Mouse (Mus musculus) lung, postnatal 0 days (tissue): ENCODE measurements at regions not wholly inside any gene's neighbourhood (a gene's known extent, or its start where the extent isn't known, plus 50 kb on each side); places are given as distances from the start of the nearest gene placed in this dataset.

Source experiments
- ATAC-seq: fragments of 200-750 bp; cut with Nextera tagmentation; 2 replicates; pipeline ENCODE4 v1.8.0; 2017; ENCODE audit warnings: moderate library complexity
- DNase-seq: peaks from one replicate; pipeline ENCODE4 v3.0.0-alpha.2; 2016; ENCODE audit warnings: low spot score
- H3K27ac ChIP-seq: fragments of 300-500 bp; sonication (generic); 2 replicates; pipeline ENCODE4 v1.5.1; 2014; ENCODE audit warnings: antibody characterized with exemption, mild to moderate bottlenecking, low read length, mixed read lengths
- H3K27me3 ChIP-seq: fragments of 300-500 bp; sonication (generic); replicated peaks from 2 replicates; pipeline ENCODE4 v1.6.1; 2014; ENCODE audit warnings: low read length, mixed read lengths; ENCODE audit not compliant: insufficient read depth
- H3K36me3 ChIP-seq: fragments of 300-500 bp; sonication (generic); 2 replicates; pipeline ENCODE4 v1.6.1; 2014; ENCODE audit warnings: low read length, mixed read lengths; ENCODE audit not compliant: insufficient read depth
- H3K4me1 ChIP-seq: fragments of 300-500 bp; sonication (generic); 2 replicates; pipeline ENCODE4 v1.6.1; 2014; ENCODE audit warnings: antibody characterized with exemption, low read depth, low read length, mixed read lengths; ENCODE audit not compliant: insufficient read depth
- H3K4me2 ChIP-seq: fragments of 300-500 bp; sonication (generic); replicated peaks from 2 replicates; pipeline ENCODE4 v1.6.1; 2014; ENCODE audit warnings: low read depth, mild to moderate bottlenecking, low read length, moderate library complexity, mixed read lengths
- H3K4me3 ChIP-seq: fragments of 300-500 bp; sonication (generic); 2 replicates; pipeline ENCODE4 v1.5.1; 2014; ENCODE audit warnings: low read depth, low read length
- H3K9ac ChIP-seq: fragments of 300-500 bp; sonication (generic); replicated peaks from 2 replicates; pipeline ENCODE4 v1.6.1; 2014; ENCODE audit warnings: low read depth, mild to moderate bottlenecking
- H3K9me3 ChIP-seq: fragments of 300-500 bp; sonication (generic); 2 replicates; pipeline ENCODE4 v1.6.1; 2016; ENCODE audit warnings: low read length, mixed read lengths
- CTCF ChIP-seq: IDR thresholded peaks from 2 replicates; pipeline ENCODE4 v1.5.1; 2016; ENCODE audit warnings: antibody characterized with exemption, mild to moderate bottlenecking
- EP300 ChIP-seq: IDR thresholded peaks from 2 replicates; pipeline ENCODE4 v1.6.1; 2016; ENCODE audit warnings: antibody characterized with exemption, mild to moderate bottlenecking, control low read depth
- WGBS: fragments of 180-500 bp; shearing (Covaris S2); extraction: QIAGEN DNeasy Blood & Tissue Kit; methylation state at CpG from one replicate; pipeline ENCODE4 v1.1.7; 2014; 5-methylcytosine and 5-hydroxymethylcytosine counted together

DNA sequence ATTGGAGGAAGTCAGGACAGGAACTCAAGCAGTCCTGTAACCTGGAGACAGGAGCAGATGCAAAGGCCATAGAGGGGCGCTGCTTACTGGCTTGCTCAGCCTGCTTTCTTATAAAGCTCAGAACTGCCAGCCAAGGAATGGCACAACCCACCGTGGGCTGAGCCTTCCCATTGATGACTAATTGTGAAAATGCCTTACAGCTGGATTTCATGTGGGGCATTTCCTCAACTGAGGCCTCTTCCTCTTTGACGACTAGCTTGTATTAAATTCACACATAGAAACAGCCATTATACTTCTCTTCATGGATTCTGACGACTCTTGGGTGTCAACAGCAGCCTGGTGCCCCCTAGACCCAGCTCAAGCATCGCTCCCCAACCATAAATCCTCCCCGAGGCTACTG lies 66.4 kb upstream of the Gdf10 start:
- DNase-seq (no peak), ATAC-seq (no peak)
- H3K4me3 ChIP-seq: no peak overlapping the region
- 72% methylated on average over 6 of the region's 6 CpGs for WGBS
- H3K27me3 ChIP-seq: no peaks in the 10 kb centered on the region
- H3K27ac ChIP-seq: no peak overlapping the region
- no peaks in the 10 kb centered on the region for H3K36me3 ChIP-seq
- H3K4me1 ChIP-seq: no peaks in the 10 kb centered on the region
- no peak overlapping the region for H3K9ac ChIP-seq
- no peak overlapping the region for H3K4me2 ChIP-seq
- H3K9me3 ChIP-seq: no peaks in the 10 kb centered on the region
- TF ChIP-seq CTCF (no peak), EP300 (no peak)

DNA sequence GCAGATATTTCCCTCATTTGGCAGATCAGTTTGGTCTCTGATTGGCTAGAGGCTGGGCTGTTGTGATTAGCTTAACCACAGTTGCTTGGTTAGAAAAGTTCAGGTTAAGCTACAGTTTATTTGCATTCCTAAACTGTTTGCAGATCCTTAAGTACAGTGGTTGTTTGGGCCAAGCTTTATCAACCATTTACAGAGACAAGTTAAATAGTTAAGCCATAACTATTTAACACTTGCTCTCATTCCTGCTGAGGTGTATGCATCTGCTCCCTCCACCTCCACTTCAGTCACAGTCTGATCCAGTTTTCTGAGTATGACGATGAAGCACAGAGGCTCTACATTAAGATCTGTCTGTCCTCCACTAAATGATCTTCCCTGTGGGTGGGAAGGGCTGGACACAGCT lies 58.6 kb upstream of the Gdf10 start:
- ATAC-seq: peak; percentile 50; the same call in 1 of the 2 replicates
- Histone ChIP-seq H3K4me1 (no peaks in the 10 kb centered on the region), H3K4me3 (no peak overlapping the region), H3K9me3 (no peaks in the 10 kb centered on the region), H3K9ac (no peak overlapping the region), H3K27me3 (no peaks in the 10 kb centered on the region), H3K36me3 (no peaks in the 10 kb centered on the region), H3K4me2 (no peak overlapping the region), H3K27ac (no peak overlapping the region)
- TF ChIP-seq CTCF (no peak), EP300 (no peak)
- DNase-seq: peak; percentile 46
- 53% methylated on average over 1 of the region's 1 CpGs for WGBS

DNA sequence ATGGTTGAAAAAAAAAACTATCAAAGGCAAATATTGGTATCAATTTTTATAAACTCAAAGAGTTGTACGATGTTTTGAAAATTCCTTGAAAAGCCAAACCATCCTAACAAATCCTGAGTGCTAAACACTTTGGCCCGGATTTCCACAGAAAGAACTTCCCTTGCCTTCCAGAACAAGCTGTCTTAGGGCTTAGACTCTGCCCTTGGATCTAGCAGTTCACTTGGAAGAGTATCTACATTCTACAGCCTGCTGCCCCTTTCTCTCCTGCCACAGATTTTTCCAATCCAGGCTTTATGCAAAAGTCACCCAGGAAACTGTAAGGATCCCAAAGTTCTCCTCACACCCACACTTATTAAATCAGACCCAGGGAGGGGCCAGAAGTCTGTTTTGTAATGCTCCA lies 57.6 kb upstream of the Gdf10 start:
- Histone ChIP-seq H3K27ac (no peak overlapping the region), H3K9me3 (no peaks in the 10 kb centered on the region), H3K4me2 (no peak overlapping the region), H3K4me1 (no peaks in the 10 kb centered on the region), H3K9ac (no peak overlapping the region), H3K4me3 (no peak overlapping the region), H3K36me3 (no peaks in the 10 kb centered on the region), H3K27me3 (no peaks in the 10 kb centered on the region)
- TF ChIP-seq CTCF (no peak), EP300 (no peak)
- no peak for DNase-seq
- no peak for ATAC-seq
- WGBS: 68% methylated on average over 2 of the region's 2 CpGs

DNA sequence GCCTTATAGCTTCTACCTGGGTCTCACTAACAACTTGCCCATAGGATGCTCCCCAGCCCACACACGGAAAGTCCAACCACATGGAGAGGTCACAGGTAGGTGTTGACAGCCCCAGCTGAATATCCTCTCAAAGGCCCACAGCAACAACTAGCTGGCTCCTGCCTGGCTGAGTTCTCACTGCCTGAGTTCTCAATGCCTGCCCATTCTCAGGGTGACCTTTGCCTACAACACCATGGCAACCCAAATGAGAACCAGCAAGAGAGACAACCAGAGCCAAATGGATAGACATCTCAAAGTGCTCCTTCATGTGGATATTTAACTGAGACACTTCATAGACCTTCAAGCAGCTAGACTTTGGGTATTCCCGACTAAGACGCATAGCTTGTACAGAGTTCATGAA lies 55.7 kb upstream of the Gdf10 start:
- 83% methylated on average over 3 of the region's 3 CpGs for WGBS
- H3K9me3 ChIP-seq: no peaks in the 10 kb centered on the region
- H3K9ac ChIP-seq: no peak overlapping the region
- no peak overlapping the region for H3K27ac ChIP-seq
- H3K36me3 ChIP-seq: no peaks in the 10 kb centered on the region
- no peaks in the 10 kb centered on the region for H3K4me1 ChIP-seq
- no peak for ATAC-seq
- DNase-seq: no peak
- TF ChIP-seq EP300 (no peak), CTCF (no peak)
- H3K27me3 ChIP-seq: no peaks in the 10 kb centered on the region
- H3K4me2 ChIP-seq: no peak overlapping the region
- H3K4me3 ChIP-seq: no peak overlapping the region
